Mouse (Mus musculus): ENCODE results near the gene Apbb2. TPM values are rescaled to one million over a fixed set of nuclear protein-coding genes. Genes with fewer than 3 reads are reported as not detected.

Gene Apbb2
- polyA plus RNA-seq, 1 experiment: 71.9 TPM

DNA sequence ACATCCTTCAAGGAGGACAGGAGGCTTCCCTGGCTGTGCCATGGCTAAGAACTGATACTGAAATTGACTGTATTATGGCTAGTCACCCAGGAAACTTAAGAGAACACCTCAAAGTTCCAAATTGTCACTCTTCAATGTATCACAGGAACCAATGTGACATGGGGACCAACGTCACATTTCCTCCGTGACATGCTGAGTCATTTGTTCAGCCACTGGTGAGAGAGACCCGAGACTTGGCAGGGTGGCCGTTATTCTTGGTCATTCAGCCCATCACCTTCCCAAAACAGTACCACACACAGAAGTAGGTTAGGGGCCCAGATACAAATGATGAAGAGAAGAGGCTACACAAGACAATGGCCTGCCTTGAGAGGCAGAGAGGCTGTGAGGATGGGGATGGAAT, 295.5 kb downstream of the Apbb2 start:
- TF ChIP-seq CTCF (IDR thresholded peaks at IDR 0.05; ENCODE audit: borderline replicate concordance, insufficient read depth, low read length): no peak
- no peak for TF ChIP-seq POLR2A (IDR thresholded peaks at IDR 0.05; ENCODE audit: low read depth, low read length)

DNA sequence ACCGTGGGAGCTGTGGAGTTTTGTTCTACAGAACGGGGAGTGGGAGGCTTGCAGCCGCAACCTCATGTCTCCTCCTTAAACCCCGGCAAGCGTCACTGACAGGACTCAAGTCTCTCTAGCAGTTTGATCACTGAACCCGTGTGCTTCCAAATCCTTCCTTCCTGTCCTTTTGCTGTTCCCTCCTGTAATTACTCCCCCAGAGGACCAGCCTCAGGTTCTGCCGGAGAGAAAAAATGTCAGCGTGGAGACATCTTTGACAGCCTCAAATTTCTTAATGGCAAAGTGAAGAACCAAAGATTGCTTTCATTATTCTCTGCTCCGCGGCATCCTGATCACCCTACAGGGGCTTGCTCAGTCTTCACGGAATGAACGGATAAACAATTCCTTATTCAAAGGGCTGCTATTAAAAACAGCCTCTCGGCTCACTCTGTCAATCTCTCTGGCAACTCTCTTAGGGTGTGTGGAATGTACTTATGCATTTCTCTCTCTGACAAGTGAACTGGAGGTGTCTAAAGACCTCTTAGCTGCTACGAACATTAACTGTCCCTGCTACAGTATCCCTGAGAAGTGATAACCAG, 298.7 kb downstream of the Apbb2 start:
- Histone ChIP-seq H3K4me3 (ENCODE audit: insufficient read depth, low read length) (no peak overlapping the region), H3K27ac (ENCODE audit: insufficient read depth, low read length) (no peak overlapping the region), H3K4me1 (ENCODE audit: control insufficient read depth, insufficient read depth, low read length) (no peaks in the 10 kb centered on the region)
- no peak for TF ChIP-seq CTCF (IDR thresholded peaks at IDR 0.05; ENCODE audit: borderline replicate concordance, insufficient read depth, low read length)
- TF ChIP-seq POLR2A (IDR thresholded peaks at IDR 0.05; ENCODE audit: low read depth, low read length): no peak

More for the DNA sequence above, 295.5 kb downstream of the Apbb2 start:
- H3K27ac ChIP-seq (ENCODE audit: insufficient read depth, low read length): no peak overlapping the region
- no peak overlapping the region for H3K4me3 ChIP-seq (ENCODE audit: insufficient read depth, low read length)
- no peaks in the 10 kb centered on the region for H3K4me1 ChIP-seq (ENCODE audit: control insufficient read depth, insufficient read depth, low read length)

DNA sequence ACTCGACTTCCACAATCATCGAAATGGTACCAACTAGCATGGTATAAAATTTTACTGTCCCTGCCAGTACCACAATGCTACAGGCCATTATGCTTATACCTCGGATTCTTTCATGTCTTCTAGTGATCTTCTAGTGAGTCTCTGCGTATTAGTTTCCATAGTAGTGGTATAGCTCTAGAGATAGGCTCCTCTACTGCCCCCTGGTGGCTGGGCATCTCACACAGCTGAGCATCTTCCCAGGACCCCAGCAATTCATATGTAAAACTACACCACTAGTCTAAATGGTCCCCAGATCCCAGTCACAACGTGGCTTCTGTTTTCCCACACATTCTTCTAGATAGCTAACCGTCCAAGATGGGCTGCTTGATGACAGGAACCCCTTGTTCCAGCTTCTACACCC, 299.2 kb downstream of the Apbb2 start:
- Histone ChIP-seq H3K27ac (ENCODE audit: insufficient read depth, low read length) (no peak overlapping the region), H3K4me1 (ENCODE audit: control insufficient read depth, insufficient read depth, low read length) (no peaks in the 10 kb centered on the region), H3K4me3 (ENCODE audit: insufficient read depth, low read length) (no peak overlapping the region)
- TF ChIP-seq POLR2A (IDR thresholded peaks at IDR 0.05; ENCODE audit: low read depth, low read length) (no peak), CTCF (IDR thresholded peaks at IDR 0.05; ENCODE audit: borderline replicate concordance, insufficient read depth, low read length) (0 out of 2 replicates have a peak, but pooled peaks have one; percentile 22)

DNA sequence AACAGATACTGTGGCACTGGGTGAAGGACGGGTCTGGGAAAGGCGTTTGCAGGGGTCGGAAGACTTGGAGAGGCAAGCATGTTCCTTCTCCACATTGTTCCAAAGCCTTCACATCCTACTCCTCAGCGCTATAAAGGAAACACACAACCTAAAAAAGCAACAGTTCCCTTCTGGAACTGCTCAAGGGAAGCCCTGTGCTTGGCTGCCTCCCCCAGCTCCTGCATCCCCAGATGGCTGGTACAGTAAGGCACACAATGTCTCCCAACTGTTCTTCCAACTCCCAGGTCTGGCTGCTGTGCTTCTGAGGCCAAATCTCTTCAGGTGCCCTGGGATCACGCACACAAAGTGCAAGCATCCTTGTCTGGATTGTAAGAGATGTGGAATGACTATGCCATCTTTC, 302.8 kb downstream of the Apbb2 start:
- TF ChIP-seq POLR2A (IDR thresholded peaks at IDR 0.05; ENCODE audit: low read depth, low read length) (no peak), CTCF (IDR thresholded peaks at IDR 0.05; ENCODE audit: borderline replicate concordance, insufficient read depth, low read length) (no peak)
- Histone ChIP-seq H3K4me3 (ENCODE audit: insufficient read depth, low read length) (no peak overlapping the region), H3K4me1 (ENCODE audit: control insufficient read depth, insufficient read depth, low read length) (no peaks in the 10 kb centered on the region), H3K27ac (ENCODE audit: insufficient read depth, low read length) (no peak overlapping the region)

DNA sequence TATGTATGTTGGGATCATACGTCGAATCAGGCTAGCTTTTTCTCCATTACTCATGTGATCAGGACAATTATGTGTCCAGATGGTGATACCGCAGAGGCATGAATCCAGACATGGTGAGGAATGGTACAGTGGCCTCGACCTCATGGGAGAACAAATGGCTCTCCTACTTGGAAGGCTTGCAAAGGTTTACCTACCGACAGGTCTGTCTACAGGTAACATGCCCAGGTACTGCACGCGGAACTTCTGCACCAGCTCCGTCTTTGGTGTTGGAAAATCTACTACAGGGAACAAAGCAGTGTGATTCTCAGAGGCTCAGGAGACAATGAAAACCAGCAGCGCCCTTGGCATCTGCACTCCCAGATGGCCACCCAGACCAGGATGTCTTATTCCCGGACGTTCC, 307.8 kb downstream of the Apbb2 start:
- Histone ChIP-seq H3K27ac (ENCODE audit: insufficient read depth, low read length) (no peak overlapping the region), H3K4me3 (ENCODE audit: insufficient read depth, low read length) (no peak overlapping the region), H3K4me1 (ENCODE audit: control insufficient read depth, insufficient read depth, low read length) (no peaks in the 10 kb centered on the region)
- no peak for TF ChIP-seq CTCF (IDR thresholded peaks at IDR 0.05; ENCODE audit: borderline replicate concordance, insufficient read depth, low read length)
- no peak for TF ChIP-seq POLR2A (IDR thresholded peaks at IDR 0.05; ENCODE audit: low read depth, low read length)

DNA sequence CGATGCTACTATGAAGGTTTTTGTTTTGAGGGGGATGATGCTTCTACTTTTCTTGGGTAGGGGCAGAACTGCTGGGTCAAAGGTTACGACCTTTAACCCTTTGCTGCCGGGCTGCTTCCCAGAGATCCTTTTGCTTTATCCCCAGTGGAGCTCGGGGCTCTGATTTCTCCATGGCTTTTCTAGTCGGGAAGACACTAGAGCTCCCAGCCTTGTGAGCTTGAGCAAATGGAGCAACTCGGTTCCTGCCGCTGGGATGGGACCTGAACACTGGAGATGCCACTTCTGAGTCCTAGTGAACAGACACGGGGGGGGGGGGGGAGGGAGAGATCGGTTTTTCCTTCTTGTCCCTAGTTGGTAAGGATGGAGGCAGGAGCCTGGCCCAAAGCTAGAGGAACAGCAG, 308.3 kb downstream of the Apbb2 start:
- Histone ChIP-seq H3K4me3 (ENCODE audit: insufficient read depth, low read length) (no peak overlapping the region), H3K27ac (ENCODE audit: insufficient read depth, low read length) (no peak overlapping the region), H3K4me1 (ENCODE audit: control insufficient read depth, insufficient read depth, low read length) (no peaks in the 10 kb centered on the region)
- TF ChIP-seq CTCF (IDR thresholded peaks at IDR 0.05; ENCODE audit: borderline replicate concordance, insufficient read depth, low read length) (no peak), POLR2A (IDR thresholded peaks at IDR 0.05; ENCODE audit: low read depth, low read length) (no peak)

DNA sequence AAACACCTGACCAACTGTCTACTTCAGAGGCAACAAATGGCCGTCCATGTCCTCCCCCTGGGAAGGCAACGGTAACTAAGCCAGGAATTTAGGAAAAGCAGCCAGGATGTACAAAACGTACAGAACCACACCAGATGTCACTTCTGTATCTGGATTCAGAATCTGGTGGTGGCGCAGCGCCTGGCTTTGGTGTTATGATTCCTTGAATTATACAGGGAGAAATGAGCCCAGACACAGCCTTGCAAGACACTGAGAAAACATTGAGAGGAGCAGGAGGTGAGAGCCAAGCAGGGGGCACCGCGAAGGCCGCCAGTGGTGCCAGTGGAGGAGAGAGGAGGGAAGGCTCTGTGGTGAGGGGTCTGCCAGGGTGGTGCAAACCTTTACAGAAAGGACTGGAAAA, 313.1 kb downstream of the Apbb2 start:
- Histone ChIP-seq H3K4me1 (ENCODE audit: control insufficient read depth, insufficient read depth, low read length) (no peaks in the 10 kb centered on the region), H3K27ac (ENCODE audit: insufficient read depth, low read length) (no peak overlapping the region), H3K4me3 (ENCODE audit: insufficient read depth, low read length) (no peak overlapping the region)
- no peak for TF ChIP-seq CTCF (IDR thresholded peaks at IDR 0.05; ENCODE audit: borderline replicate concordance, insufficient read depth, low read length)
- TF ChIP-seq POLR2A (IDR thresholded peaks at IDR 0.05; ENCODE audit: low read depth, low read length): no peak

DNA sequence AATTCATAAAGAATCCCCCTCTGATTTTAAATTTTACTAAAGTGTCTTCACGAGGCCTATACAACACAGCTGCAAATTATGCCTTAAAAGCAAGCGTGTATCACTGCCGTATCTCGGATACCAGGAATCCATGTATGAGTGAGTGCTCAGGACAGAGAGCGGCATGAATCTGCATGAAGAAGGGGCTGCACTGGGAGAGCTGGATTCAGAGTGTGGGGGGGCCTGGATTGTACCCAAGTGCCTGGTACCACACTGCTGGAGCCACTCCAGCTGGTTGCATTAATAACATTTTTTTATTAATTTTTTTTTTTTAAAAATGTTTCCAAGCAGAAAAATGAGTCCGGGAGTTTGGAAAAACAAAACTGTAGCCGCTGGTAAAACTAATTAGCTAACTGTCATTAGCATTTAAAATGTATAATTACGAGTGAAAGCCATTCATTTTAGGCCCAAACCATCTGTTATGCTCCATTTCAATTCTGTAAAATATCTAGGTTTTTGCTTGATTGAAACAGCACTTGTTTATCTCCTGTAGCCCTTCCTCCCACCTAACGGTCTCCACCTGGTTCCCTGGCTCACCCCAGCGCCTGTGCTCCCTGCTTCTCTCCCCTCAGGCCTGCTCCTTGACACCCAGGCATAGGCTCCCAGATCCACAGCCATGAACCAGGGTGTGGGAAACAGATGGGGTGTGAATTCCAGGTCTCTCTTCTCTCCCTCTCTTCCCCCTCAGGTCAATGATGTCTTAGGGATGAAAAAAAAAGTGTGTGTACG, 314.1 kb downstream of the Apbb2 start:
- Histone ChIP-seq H3K27ac (ENCODE audit: insufficient read depth, low read length) (no peak overlapping the region), H3K4me1 (ENCODE audit: control insufficient read depth, insufficient read depth, low read length) (no peaks in the 10 kb centered on the region), H3K4me3 (ENCODE audit: insufficient read depth, low read length) (no peak overlapping the region)
- TF ChIP-seq POLR2A (IDR thresholded peaks at IDR 0.05; ENCODE audit: low read depth, low read length): no peak
- TF ChIP-seq CTCF (IDR thresholded peaks at IDR 0.05; ENCODE audit: borderline replicate concordance, insufficient read depth, low read length): no peak

DNA sequence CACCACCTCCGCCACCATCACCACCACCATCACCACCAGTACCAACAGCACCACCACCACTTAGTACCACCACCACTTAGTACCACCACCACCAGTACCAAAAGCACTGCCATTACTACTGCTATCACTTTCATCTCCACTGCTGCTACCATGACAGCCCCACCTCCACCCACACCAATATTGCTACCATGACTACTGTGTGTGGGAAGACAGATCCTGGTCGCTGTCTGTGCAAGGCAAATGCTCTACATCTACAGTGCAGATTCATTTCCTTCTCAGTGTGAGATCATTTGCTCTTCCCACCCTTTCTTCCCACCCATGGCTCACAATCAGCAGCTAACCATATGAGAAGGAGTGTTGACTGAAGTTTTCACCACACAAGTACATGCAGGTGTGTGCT, 315.7 kb downstream of the Apbb2 start:
- no peak overlapping the region for H3K27ac ChIP-seq (ENCODE audit: insufficient read depth, low read length)
- TF ChIP-seq POLR2A (IDR thresholded peaks at IDR 0.05; ENCODE audit: low read depth, low read length): no peak
- TF ChIP-seq CTCF (IDR thresholded peaks at IDR 0.05; ENCODE audit: borderline replicate concordance, insufficient read depth, low read length): no peak
- no peak overlapping the region for H3K4me3 ChIP-seq (ENCODE audit: insufficient read depth, low read length)
- H3K4me1 ChIP-seq (ENCODE audit: control insufficient read depth, insufficient read depth, low read length): no peaks in the 10 kb centered on the region

DNA sequence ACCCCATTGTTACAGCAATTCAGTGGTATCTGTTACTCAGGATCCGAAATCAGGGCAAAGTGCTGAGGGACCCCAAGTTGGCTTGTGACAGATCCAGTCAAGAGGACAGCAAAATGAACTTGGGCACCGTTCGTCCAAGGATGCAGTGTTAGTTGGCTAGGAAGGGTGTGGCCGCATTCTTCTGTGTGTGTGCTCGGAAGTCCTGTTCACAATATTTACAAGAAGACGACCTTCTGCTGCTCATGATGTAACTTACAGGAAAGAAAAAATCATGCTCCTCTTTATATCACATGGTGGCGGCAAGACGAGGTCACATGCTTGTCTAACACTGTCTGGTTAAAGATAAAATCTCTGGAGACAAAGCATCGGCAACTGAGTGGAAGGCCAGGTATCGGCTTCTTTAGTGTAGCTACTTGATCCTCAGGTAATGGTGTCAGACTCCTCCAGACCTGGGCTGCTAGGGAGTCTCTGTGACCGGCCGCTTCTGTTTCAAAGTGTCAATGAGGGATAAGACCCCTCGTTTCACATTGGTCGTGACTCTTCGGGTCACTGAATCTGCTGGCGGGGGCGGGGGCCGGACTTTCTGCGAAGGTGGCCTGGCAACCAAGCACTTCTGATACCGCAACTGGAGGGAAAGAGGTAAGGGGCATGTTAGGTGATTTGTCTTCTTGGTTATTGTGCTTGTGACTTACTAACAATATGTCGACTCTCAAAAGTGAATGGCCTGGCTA, 316.3 kb downstream of the Apbb2 start:
- H3K4me1 ChIP-seq (ENCODE audit: control insufficient read depth, insufficient read depth, low read length): no peaks in the 10 kb centered on the region
- TF ChIP-seq CTCF (IDR thresholded peaks at IDR 0.05; ENCODE audit: borderline replicate concordance, insufficient read depth, low read length) (no peak), POLR2A (IDR thresholded peaks at IDR 0.05; ENCODE audit: low read depth, low read length) (no peak)
- H3K27ac ChIP-seq (ENCODE audit: insufficient read depth, low read length): no peak overlapping the region
- H3K4me3 ChIP-seq (ENCODE audit: insufficient read depth, low read length): no peak overlapping the region

Measured in embryonic fibroblast, embryonic 13.5 days (primary cell).